Mouse (Mus musculus): ENCODE measurements at regions not wholly inside any gene's neighbourhood (a gene's known extent, or its start where the extent isn't known, plus 50 kb on each side); places are given as distances from the start of the nearest gene placed in this dataset.

- no peak overlapping the region for H3K27ac ChIP-seq (ENCODE audit: insufficient read depth, low read depth, low read length, poor library complexity, severe bottlenecking)
- TF ChIP-seq CHD2 (IDR thresholded peaks at IDR 0.05; ENCODE audit: low read depth, low read length) = no peak
- no peak for TF ChIP-seq HCFC1 (IDR thresholded peaks at IDR 0.05; ENCODE audit: borderline replicate concordance, insufficient read depth, low read length)
- TF ChIP-seq MAFK (IDR thresholded peaks at IDR 0.05; ENCODE audit: insufficient read depth, low read depth, low read length) = no peak
- TF ChIP-seq ZC3H11A (IDR thresholded peaks at IDR 0.05; ENCODE audit: borderline replicate concordance, low read depth, low read length) = no peak
- TF ChIP-seq ZNF384 (IDR thresholded peaks at IDR 0.05; ENCODE audit: low read depth, low read length) = no peak
- H3K36me3 ChIP-seq (ENCODE audit: control insufficient read depth, insufficient read depth, low read length, poor library complexity, severe bottlenecking) = no peaks in the 10 kb centered on the region
- no peaks in the 10 kb centered on the region for H3K4me1 ChIP-seq (ENCODE audit: control insufficient read depth in 2 of 2, insufficient read depth in 2 of 2, low read length in 2 of 2, poor library complexity in 1 of 2)
- DNase-seq (ENCODE audit: low read depth, low spot score) = no peak
- H3K9ac ChIP-seq (ENCODE audit: insufficient read depth, low read depth, low read length, poor library complexity, severe bottlenecking) = no peak overlapping the region
- no peak overlapping the region for H3K4me3 ChIP-seq (ENCODE audit: insufficient read depth in 1 of 2, low read depth in 1 of 2, low read length in 2 of 2, poor library complexity in 1 of 2, severe bottlenecking in 1 of 2)
- in situ Hi-C loops (cut with MboI; ENCODE audit: low sequenced_read_pairs in 2 of 2, unreplicated experiment in 2 of 2) = no loop called here
- no peaks in the 10 kb centered on the region for H3K9me3 ChIP-seq (ENCODE audit: control insufficient read depth, insufficient read depth, low read depth, low read length)
Measured at GRCm38 (mm10) chr1:183938361-183938760, 74.7 kb upstream of the Dusp10 start.

GRCm38 (mm10) chr1:183940706-183941105 lies 72.4 kb upstream of the Dusp10 start:
- Histone ChIP-seq H3K4me1 (ENCODE audit: control insufficient read depth in 2 of 2, insufficient read depth in 2 of 2, low read length in 2 of 2, poor library complexity in 1 of 2) (no peaks in the 10 kb centered on the region), H3K9ac (ENCODE audit: insufficient read depth, low read depth, low read length, poor library complexity, severe bottlenecking) (no peak overlapping the region), H3K9me3 (ENCODE audit: control insufficient read depth, insufficient read depth, low read depth, low read length) (no peaks in the 10 kb centered on the region), H3K27ac (ENCODE audit: insufficient read depth, low read depth, low read length, poor library complexity, severe bottlenecking) (no peak overlapping the region), H3K36me3 (ENCODE audit: control insufficient read depth, insufficient read depth, low read length, poor library complexity, severe bottlenecking) (no peaks in the 10 kb centered on the region), H3K4me3 (ENCODE audit: insufficient read depth in 1 of 2, low read depth in 1 of 2, low read length in 2 of 2, poor library complexity in 1 of 2, severe bottlenecking in 1 of 2) (no peak overlapping the region)
- in situ Hi-C loops (cut with MboI; ENCODE audit: low sequenced_read_pairs in 2 of 2, unreplicated experiment in 2 of 2) = no loop called here
- DNase-seq (ENCODE audit: low read depth, low spot score) = no peak
- TF ChIP-seq MAFK (IDR thresholded peaks at IDR 0.05; ENCODE audit: insufficient read depth, low read depth, low read length) (no peak), ZC3H11A (IDR thresholded peaks at IDR 0.05; ENCODE audit: borderline replicate concordance, low read depth, low read length) (no peak), HCFC1 (IDR thresholded peaks at IDR 0.05; ENCODE audit: borderline replicate concordance, insufficient read depth, low read length) (no peak), ZNF384 (IDR thresholded peaks at IDR 0.05; ENCODE audit: low read depth, low read length) (no peak), CHD2 (IDR thresholded peaks at IDR 0.05; ENCODE audit: low read depth, low read length) (no peak)

GRCm38 (mm10) chr1:183946241-183946640 lies 66.9 kb upstream of the Dusp10 start:
- in situ Hi-C loops (cut with MboI; ENCODE audit: low sequenced_read_pairs in 2 of 2, unreplicated experiment in 2 of 2) = no loop called here
- H3K9me3 ChIP-seq (ENCODE audit: control insufficient read depth, insufficient read depth, low read depth, low read length) = no peaks in the 10 kb centered on the region
- H3K36me3 ChIP-seq (ENCODE audit: control insufficient read depth, insufficient read depth, low read length, poor library complexity, severe bottlenecking) = no peaks in the 10 kb centered on the region
- no peak overlapping the region for H3K4me3 ChIP-seq (ENCODE audit: insufficient read depth in 1 of 2, low read depth in 1 of 2, low read length in 2 of 2, poor library complexity in 1 of 2, severe bottlenecking in 1 of 2)
- no peak overlapping the region for H3K9ac ChIP-seq (ENCODE audit: insufficient read depth, low read depth, low read length, poor library complexity, severe bottlenecking)
- no peak for DNase-seq (ENCODE audit: low read depth, low spot score)
- TF ChIP-seq CHD2 (IDR thresholded peaks at IDR 0.05; ENCODE audit: low read depth, low read length) (no peak), HCFC1 (IDR thresholded peaks at IDR 0.05; ENCODE audit: borderline replicate concordance, insufficient read depth, low read length) (no peak), MAFK (IDR thresholded peaks at IDR 0.05; ENCODE audit: insufficient read depth, low read depth, low read length) (no peak), ZNF384 (IDR thresholded peaks at IDR 0.05; ENCODE audit: low read depth, low read length) (no peak), ZC3H11A (IDR thresholded peaks at IDR 0.05; ENCODE audit: borderline replicate concordance, low read depth, low read length) (no peak)
- H3K4me1 ChIP-seq (ENCODE audit: control insufficient read depth in 2 of 2, insufficient read depth in 2 of 2, low read length in 2 of 2, poor library complexity in 1 of 2) = no peaks in the 10 kb centered on the region
- H3K27ac ChIP-seq (ENCODE audit: insufficient read depth, low read depth, low read length, poor library complexity, severe bottlenecking) = no peak overlapping the region

GRCm38 (mm10) chr1:183947066-183947465 lies 66.0 kb upstream of the Dusp10 start:
- Histone ChIP-seq H3K9ac (ENCODE audit: insufficient read depth, low read depth, low read length, poor library complexity, severe bottlenecking) (no peak overlapping the region), H3K4me1 (ENCODE audit: control insufficient read depth in 2 of 2, insufficient read depth in 2 of 2, low read length in 2 of 2, poor library complexity in 1 of 2) (no peaks in the 10 kb centered on the region), H3K27ac (ENCODE audit: insufficient read depth, low read depth, low read length, poor library complexity, severe bottlenecking) (no peak overlapping the region), H3K4me3 (ENCODE audit: insufficient read depth in 1 of 2, low read depth in 1 of 2, low read length in 2 of 2, poor library complexity in 1 of 2, severe bottlenecking in 1 of 2) (no peak overlapping the region), H3K9me3 (ENCODE audit: control insufficient read depth, insufficient read depth, low read depth, low read length) (no peaks in the 10 kb centered on the region), H3K36me3 (ENCODE audit: control insufficient read depth, insufficient read depth, low read length, poor library complexity, severe bottlenecking) (no peaks in the 10 kb centered on the region)
- TF ChIP-seq ZC3H11A (IDR thresholded peaks at IDR 0.05; ENCODE audit: borderline replicate concordance, low read depth, low read length) = no peak
- TF ChIP-seq CHD2 (IDR thresholded peaks at IDR 0.05; ENCODE audit: low read depth, low read length) = no peak
- TF ChIP-seq ZNF384 (IDR thresholded peaks at IDR 0.05; ENCODE audit: low read depth, low read length) = no peak
- no peak for TF ChIP-seq MAFK (IDR thresholded peaks at IDR 0.05; ENCODE audit: insufficient read depth, low read depth, low read length)
- TF ChIP-seq HCFC1 (IDR thresholded peaks at IDR 0.05; ENCODE audit: borderline replicate concordance, insufficient read depth, low read length) = no peak
- in situ Hi-C loops (cut with MboI; ENCODE audit: low sequenced_read_pairs in 2 of 2, unreplicated experiment in 2 of 2) = no loop called here
- DNase-seq (ENCODE audit: low read depth, low spot score) = no peak

- Histone ChIP-seq H3K27ac (ENCODE audit: insufficient read depth, low read depth, low read length, poor library complexity, severe bottlenecking) (no peak overlapping the region), H3K4me1 (ENCODE audit: control insufficient read depth in 2 of 2, insufficient read depth in 2 of 2, low read length in 2 of 2, poor library complexity in 1 of 2) (no peaks in the 10 kb centered on the region), H3K9me3 (ENCODE audit: control insufficient read depth, insufficient read depth, low read depth, low read length) (no peaks in the 10 kb centered on the region), H3K36me3 (ENCODE audit: control insufficient read depth, insufficient read depth, low read length, poor library complexity, severe bottlenecking) (no peaks in the 10 kb centered on the region), H3K9ac (ENCODE audit: insufficient read depth, low read depth, low read length, poor library complexity, severe bottlenecking) (no peak overlapping the region), H3K4me3 (ENCODE audit: insufficient read depth in 1 of 2, low read depth in 1 of 2, low read length in 2 of 2, poor library complexity in 1 of 2, severe bottlenecking in 1 of 2) (no peak overlapping the region)
- in situ Hi-C loops (cut with MboI; ENCODE audit: low sequenced_read_pairs in 2 of 2, unreplicated experiment in 2 of 2) = no loop called here
- TF ChIP-seq ZNF384 (IDR thresholded peaks at IDR 0.05; ENCODE audit: low read depth, low read length) = no peak
- TF ChIP-seq ZC3H11A (IDR thresholded peaks at IDR 0.05; ENCODE audit: borderline replicate concordance, low read depth, low read length) = no peak
- no peak for TF ChIP-seq HCFC1 (IDR thresholded peaks at IDR 0.05; ENCODE audit: borderline replicate concordance, insufficient read depth, low read length)
- no peak for TF ChIP-seq MAFK (IDR thresholded peaks at IDR 0.05; ENCODE audit: insufficient read depth, low read depth, low read length)
- no peak for TF ChIP-seq CHD2 (IDR thresholded peaks at IDR 0.05; ENCODE audit: low read depth, low read length)
- no peak for DNase-seq (ENCODE audit: low read depth, low spot score)
Measured at GRCm38 (mm10) chr1:183949205-183949604, 63.9 kb upstream of the Dusp10 start.

All from ES-E14 (cell line).